Mouse (Mus musculus) ES-CJ7 (cell line): ENCODE results near the gene Rbm44.

ENCODE experiments used
- DNase-seq: peaks from one replicate; pipeline ENCODE4 v3.0.0; 2011; ENCODE audit warnings: low read depth, low spot score

Rbm44 gene

GRCm38 (mm10) chr1:91209785-91210184 lies 64.9 kb downstream of the Rbm44 start:
- DNase-seq: no peak

- DNase-seq: peak; percentile 44
Observed at GRCm38 (mm10) chr1:91211099-91211498, 66.2 kb downstream of the Rbm44 start.

GRCm38 (mm10) chr1:91211591-91212008 lies 66.7 kb downstream of the Rbm44 start:
- DNase-seq: no peak

GRCm38 (mm10) chr1:91215264-91215663 lies 70.4 kb downstream of the Rbm44 start:
- DNase-seq: no peak

GRCm38 (mm10) chr1:91215981-91216380 lies 71.1 kb downstream of the Rbm44 start:
- DNase-seq: no peak

- no peak for DNase-seq
Observed at GRCm38 (mm10) chr1:91216504-91217267, 71.8 kb downstream of the Rbm44 start.

- DNase-seq: no peak
Observed at GRCm38 (mm10) chr1:91219641-91220321, 74.9 kb downstream of the Rbm44 start.

GRCm38 (mm10) chr1:91220322-91220672 lies 75.4 kb downstream of the Rbm44 start:
- no peak for DNase-seq
